Mouse (Mus musculus) olfactory bulb, adult 2 months (tissue): Measurements from ENCODE around the gene Igtp.

Experiments used
- CTCF ChIP-seq: fragments of 200-500 bp; IDR thresholded peaks from 2 replicates; pipeline ENCODE4 v1.5.1; 2012; ENCODE audit warnings: low read depth, mild to moderate bottlenecking, low read length, moderate library complexity; ENCODE audit not compliant: insufficient read depth
- POLR2A ChIP-seq: fragments of 200-500 bp; IDR thresholded peaks from 2 replicates; pipeline ENCODE4 v1.6.1; 2012; ENCODE audit warnings: mild to moderate bottlenecking, low read depth, low read length, moderate library complexity; ENCODE audit not compliant: insufficient read depth

- no peak for TF ChIP-seq POLR2A
- TF ChIP-seq CTCF: no peak
These were observed 29.7 kb upstream of the Igtp start for GRCm38 (mm10) chr11:58169666-58170065.
